Mouse (Mus musculus) mouse trophoblast stem cell (cell line): ENCODE measurements around the gene Myh9.
"Not testable (repeated sequence)": the region's sequence is repeated elsewhere in the genome, so short reads cannot be mapped to it uniquely, and the experiment has no call there.

Source experiments
- in situ Hi-C, 2 experiments: fragments of 300-500 bp; cut with MseI, MboI; formaldehyde crosslinking; loops; 2 replicates in 1 of 2; 3 replicates in 1 of 2; pipeline ENCODE4 v1.15.1; 2025

Gene Myh9

GRCm38 (mm10) chr15:77724208-77724911 is 117.6 kb downstream of the Myh9 start:
- in situ Hi-C loops, result not testable (repeated sequence)

- in situ Hi-C loops, result not testable (repeated sequence)
Observed at GRCm38 (mm10) chr15:77721509-77721908, 120.5 kb downstream of the Myh9 start.

- in situ Hi-C loops, result not testable (repeated sequence)
Observed at GRCm38 (mm10) chr15:77718240-77718639, 123.7 kb downstream of the Myh9 start.
